Mouse (Mus musculus) frontal cortex, postnatal 36 days (tissue): Measurements from ENCODE around the gene Babam1.
A peak's percentile ranks its signal among the peaks of the same experiment; 100 is the strongest.
"Not testable (repeated sequence)": the region's sequence is repeated elsewhere in the genome, so short reads cannot be mapped to it uniquely, and the experiment has no call there.

Source experiments
- DNase-seq, 2 experiments: peaks; one replicate each; pipeline ENCODE4 v3.0.0; 2022; ENCODE audit warnings: low spot score in 2 of 2

Gene Babam1

GRCm38 (mm10) chr8:71406099-71407015 lies 9.7 kb downstream of the Babam1 start:
- DNase-seq, result no peak

- no peak for DNase-seq
These were observed 10.8 kb downstream of the Babam1 start for GRCm38 (mm10) chr8:71407441-71407840.

- DNase-seq, result no peak
These were observed 11.6 kb downstream of the Babam1 start for GRCm38 (mm10) chr8:71408231-71408630.

- no peak for DNase-seq
These were observed 15.0 kb downstream of the Babam1 start for GRCm38 (mm10) chr8:71411535-71412273.

GRCm38 (mm10) chr8:71422121-71422520 lies 25.5 kb downstream of the Babam1 start:
- DNase-seq, result no peak

GRCm38 (mm10) chr8:71432935-71433334 lies 36.3 kb downstream of the Babam1 start:
- not testable (repeated sequence) for DNase-seq

DNA sequence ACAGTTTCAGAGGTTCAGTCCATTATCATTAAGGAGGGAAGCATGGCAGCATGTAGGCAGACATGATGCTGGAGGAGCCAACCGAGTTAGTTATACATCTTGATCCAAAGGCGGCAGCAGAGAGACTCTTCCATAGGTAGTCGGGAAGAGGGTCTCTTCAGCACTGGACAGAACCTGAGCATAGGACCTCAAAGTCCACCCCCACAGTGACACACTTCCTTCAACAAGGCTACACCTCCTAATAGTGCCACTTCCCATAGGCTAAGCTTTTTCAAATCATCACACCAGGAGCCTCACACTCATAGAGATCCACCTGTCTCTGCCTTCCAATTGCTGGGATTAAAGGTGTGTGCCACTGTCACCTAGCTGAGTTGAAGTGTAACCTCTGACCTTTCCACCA lies 40.4 kb downstream of the Babam1 start:
- no peak for DNase-seq

- DNase-seq, result peak in 1 of 2 experiments; percentile 54
These were observed 44.7 kb downstream of the Babam1 start for GRCm38 (mm10) chr8:71441404-71441803.

DNA sequence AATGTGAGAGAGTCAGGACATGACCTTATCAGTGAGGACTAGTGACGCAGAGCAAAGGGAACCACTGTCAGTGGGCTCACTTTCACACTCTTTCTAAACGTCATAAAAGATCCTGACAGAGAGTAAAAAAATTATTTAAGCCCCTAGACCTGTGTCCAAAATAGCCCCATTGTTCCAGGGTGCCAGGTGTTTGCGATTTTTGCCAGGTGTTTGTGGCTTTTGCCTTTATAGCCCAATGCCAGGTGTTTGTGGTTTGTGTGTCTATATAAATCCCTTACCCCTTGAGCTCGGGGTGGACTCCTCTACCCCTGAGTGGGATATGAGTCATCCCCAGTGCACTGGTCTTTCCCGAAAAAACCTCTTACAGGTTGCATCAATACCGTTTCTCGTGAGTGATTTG lies 48.4 kb downstream of the Babam1 start:
- no peak for DNase-seq

DNA sequence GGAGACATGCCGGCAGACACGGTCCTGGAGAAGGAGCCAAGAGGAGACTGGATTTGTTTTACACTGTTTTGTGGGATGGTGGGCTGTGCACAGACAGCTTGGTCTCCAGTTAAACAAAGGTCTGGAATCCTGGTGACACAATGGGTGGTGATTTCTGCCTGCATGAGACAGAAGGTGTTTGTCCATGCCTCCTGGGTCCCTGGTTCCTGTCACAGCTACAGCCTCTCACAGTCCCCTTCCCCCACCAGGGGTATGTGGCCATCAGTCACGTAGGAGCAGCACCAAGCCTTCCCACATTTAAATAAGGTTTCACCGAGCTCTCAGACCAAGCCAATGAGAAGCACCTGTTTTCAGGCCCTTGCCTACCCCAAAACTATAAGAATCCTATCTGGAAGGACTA lies 54.7 kb downstream of the Babam1 start:
- DNase-seq, result no peak

- no peak for DNase-seq
These were observed 55.1 kb downstream of the Babam1 start for GRCm38 (mm10) chr8:71451777-71452176.

DNA sequence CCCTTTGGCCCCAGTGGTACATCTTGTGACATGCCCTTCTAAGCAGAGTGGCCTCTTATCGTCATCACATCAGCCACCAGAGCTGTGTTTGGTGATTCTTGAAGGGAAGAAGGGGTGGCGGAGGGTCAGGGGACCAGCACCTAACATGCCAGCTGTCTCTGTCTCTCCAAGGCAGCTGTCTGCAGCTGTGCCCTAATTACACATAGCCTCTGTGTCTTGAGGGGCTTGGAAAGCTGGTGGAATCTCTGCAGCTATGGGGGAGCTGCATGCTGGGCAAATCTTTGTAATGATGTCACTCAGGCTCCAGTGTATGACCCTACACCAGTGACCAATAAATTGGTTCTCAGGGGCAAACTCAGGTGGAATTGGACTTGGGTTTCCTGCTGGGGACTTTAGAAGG lies 56.0 kb downstream of the Babam1 start:
- no peak for DNase-seq
